Mouse (Mus musculus) bone marrow, adult 2 months (tissue): ENCODE measurements around the gene Lhcgr.

Source experiments
- CTCF ChIP-seq: fragments of 200-500 bp; IDR thresholded peaks from 2 replicates; pipeline ENCODE4 v1.5.1; 2011; ENCODE audit warnings: low read length, control low read depth; ENCODE audit not compliant: control insufficient read depth, insufficient read depth
- POLR2A ChIP-seq: fragments of 200-500 bp; IDR thresholded peaks from 2 replicates; pipeline ENCODE4 v1.6.1; 2011; ENCODE audit warnings: low read depth, mild to moderate bottlenecking, control low read depth, low read length, borderline replicate concordance; ENCODE audit not compliant: control insufficient read depth

DNA sequence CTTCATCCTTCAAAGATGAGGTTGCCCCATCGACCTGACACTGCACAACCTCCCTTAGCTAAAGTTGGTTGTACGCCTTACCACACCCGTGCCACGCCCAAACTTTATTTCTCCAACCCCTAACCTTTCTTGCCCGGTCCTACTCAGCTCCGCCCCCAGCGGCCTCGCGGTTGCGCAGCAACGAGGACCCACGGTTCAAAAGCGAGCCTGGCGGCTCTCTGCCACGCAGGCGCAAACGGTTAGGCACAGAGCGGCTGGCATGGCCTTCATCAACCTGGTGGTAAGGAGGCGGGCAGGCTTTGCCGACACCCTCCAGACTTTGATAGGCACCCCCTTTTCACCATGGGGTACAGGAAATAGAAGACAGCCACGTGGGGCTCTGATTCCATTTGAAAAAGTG, 123.3 kb downstream of the Lhcgr start, which contains the start of gene Gtf2a1l:
- TF ChIP-seq POLR2A (no peak), CTCF (no peak)
